Mouse (Mus musculus) cerebellum, adult (tissue): Measurements from ENCODE around the gene Gm3376.
"Not testable (repeated sequence)": the region's sequence is repeated elsewhere in the genome, so short reads cannot be mapped to it uniquely, and the experiment has no call there.

Source experiments
- ATAC-seq: cut with Nextera tagmentation; 2 replicates; pipeline ENCODE4 v1.9.2; 2017; ENCODE audit warnings: mild to moderate bottlenecking, moderate library complexity, mixed read lengths; ENCODE audit not compliant: insufficient number of reproducible peaks, low FRiP score, low TSS enrichment

Gene Gm3376

DNA sequence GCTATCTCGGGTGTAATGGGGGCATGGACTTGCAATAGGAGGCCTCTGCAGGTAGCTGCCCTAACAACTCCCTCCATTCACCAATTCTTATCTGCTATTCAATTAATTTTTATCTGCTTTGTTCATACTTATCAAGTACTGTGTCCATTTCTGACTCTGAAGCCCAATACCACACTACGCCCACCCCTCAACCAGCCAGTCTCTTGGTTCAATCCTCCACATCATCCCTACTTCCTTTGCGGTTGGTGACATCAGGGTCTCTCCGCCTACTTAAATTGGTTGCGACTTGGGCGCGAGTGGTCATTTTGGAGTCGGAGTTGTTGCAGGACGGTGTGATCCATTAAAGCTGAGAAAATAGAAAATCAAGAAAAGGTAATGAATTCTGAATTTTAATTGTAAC, at the start of gene Gm3376:
TSS of gene Gm3376 (plus strand) at position 301 of the 400 bp plus-strand sequence.
- ATAC-seq: not testable (repeated sequence)
